ENCODE assay signal across 8 mouse cellular contexts in the genomic region with DNA sequence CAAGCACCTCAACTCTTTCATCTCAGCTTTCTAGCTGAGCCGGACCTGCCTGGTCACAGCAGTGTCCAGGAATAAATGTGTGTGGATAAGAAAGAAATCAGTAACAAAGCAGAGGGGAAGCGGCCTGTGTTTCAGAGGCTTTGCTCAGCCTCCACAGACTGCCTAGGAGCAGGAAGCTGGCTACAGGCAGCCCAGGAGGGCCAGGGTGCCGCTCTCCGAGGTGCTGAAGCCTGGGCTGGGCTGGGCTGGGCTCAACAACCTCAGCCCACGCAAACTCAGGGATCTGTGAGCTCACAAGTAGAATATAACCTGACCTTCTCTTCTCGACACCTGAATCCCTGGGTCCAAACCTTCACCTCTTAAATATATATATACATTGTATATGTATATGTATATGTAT. TPM values are rescaled to one million over a fixed set of nuclear protein-coding genes. Genes with fewer than 3 reads are reported as not detected.
DNase-seq lines count a peak whose midpoint lies in the region; ATAC-seq and TF ChIP-seq lines count a peak whose summit lies in the region.
"Had no signal": no experiment of that assay in that cellular context is flagged by ENCODE, and none has a peak within 500 bp of the region (broad histone marks: within the 10 kb centered on the region; RNA-seq: fewer than 3 reads in every experiment).

No protein-coding gene starts in this region.

- H3K9me3 ChIP-seq in hindbrain, postnatal 0 days (ENCODE audit: low read length): no peaks in the 10 kb centered on the region
- no peaks in the 10 kb centered on the region for H3K9me3 ChIP-seq in midbrain, embryonic 13.5 days
- H3K9me3 ChIP-seq: heart, embryonic 13.5 days had no signal

- H3K4me1 ChIP-seq in hindbrain, postnatal 0 days (ENCODE audit: insufficient read depth, low read length): 0 out of 2 replicates have a peak, but pooled peaks cover 10% of the 10 kb centered on the region
- H3K4me1 ChIP-seq in midbrain, embryonic 13.5 days (replicated peaks): peaks cover 43% of the 10 kb centered on the region
- H3K4me1 ChIP-seq: heart, embryonic 13.5 days had no signal

- H3K27ac ChIP-seq in hindbrain, postnatal 0 days: no peak overlapping the region
- H3K27ac ChIP-seq in midbrain, embryonic 13.5 days: peak overlapping the region; percentile 74
- H3K27ac ChIP-seq: heart, embryonic 13.5 days had no signal

- H3K4me3 ChIP-seq in hindbrain, postnatal 0 days (ENCODE audit: low read length): no peak overlapping the region
- no peak overlapping the region for H3K4me3 ChIP-seq in midbrain, embryonic 13.5 days (replicated peaks)
- H3K4me3 ChIP-seq: heart, embryonic 13.5 days had no signal

- no peak for TF ChIP-seq CTCF in hindbrain, postnatal 0 days (IDR thresholded peaks at IDR 0.05; ENCODE audit: low read depth)

- no peaks in the 10 kb centered on the region for H3K27me3 ChIP-seq in hindbrain, postnatal 0 days (ENCODE audit: insufficient read depth, low read length)
- no peaks in the 10 kb centered on the region for H3K27me3 ChIP-seq in midbrain, embryonic 13.5 days

- no peak overlapping the region for H3K4me2 ChIP-seq in hindbrain, postnatal 0 days (ENCODE audit: low read depth, low read length)
- no peak overlapping the region for H3K4me2 ChIP-seq in midbrain, embryonic 13.5 days (replicated peaks)
- H3K4me2 ChIP-seq: heart, embryonic 13.5 days had no signal

- ATAC-seq in common myeloid progenitor, adult 5-6 weeks (replicated peaks; ENCODE audit: low read depth, poor library complexity, severe bottlenecking): peak; percentile 90
- ATAC-seq in hindbrain, postnatal 0 days: peak; percentile 25; the same call in 1 of the 2 replicates
- ATAC-seq in midbrain, embryonic 13.5 days: no peak

- DNase-seq in 3134 (ENCODE audit: extremely low read depth, insufficient read length, low spot score): peak; percentile 57
- peak; percentile 61 for DNase-seq in 3T3-L1 (ENCODE audit: low read depth, low spot score)
- peak; percentile 33 for DNase-seq in hindbrain, postnatal 0 days (ENCODE audit: low spot score)
- peak; percentile 85 for DNase-seq in thymus, postnatal 4 days
- DNase-seq in cerebellum, postnatal 14 days: no peak

- no peak overlapping the region for H3K9ac ChIP-seq in hindbrain, postnatal 0 days (replicated peaks; ENCODE audit: low read length)
- H3K9ac ChIP-seq in midbrain, embryonic 13.5 days (replicated peaks): no peak overlapping the region
- H3K9ac ChIP-seq: heart, embryonic 13.5 days had no signal

- WGBS in hindbrain, postnatal 0 days: 33% methylated on average over 6 of the region's 6 CpGs
- 31% methylated on average over 6 of the region's 6 CpGs for WGBS in midbrain, embryonic 13.5 days

- no peaks in the 10 kb centered on the region for H3K36me3 ChIP-seq in hindbrain, postnatal 0 days (ENCODE audit: insufficient read depth, low read length)
- no peaks in the 10 kb centered on the region for H3K36me3 ChIP-seq in midbrain, embryonic 13.5 days
- H3K36me3 ChIP-seq: heart, embryonic 13.5 days had no signal

RNA-seq across cellular contexts. Expression of a gene that starts 54.6 kb away (rescaled TPM):
- 0.05 TPM in 1 of 2 replicates, not detected in the other for total RNA-seq in common myeloid progenitor, adult 5-6 weeks (2017)
- 34.3 and 38.8 TPM in 2 replicates for total RNA-seq in hindbrain, postnatal 0 days (2014; rRNA removed)
- 8.7 and 10.1 TPM in 2 replicates for polyA plus RNA-seq in hindbrain, postnatal 0 days (2015; fragmentation: Nextera tagmentation; extraction: Ambion mirVana)
- 5.8 and 6.1 TPM in 2 replicates for polyA plus RNA-seq in midbrain, embryonic 13.5 days (2015; fragmentation: Nextera tagmentation; extraction: Ambion mirVana)

Comparison
In these comparisons a context has a peak if more than half of its experiments do, and no peak if none do; other contexts are left out.
1. DNase-seq: peak in 3134 (single experiment), 3T3-L1 (single experiment), hindbrain, postnatal 0 days (single experiment) and thymus, postnatal 4 days (single experiment); none in cerebellum, postnatal 14 days (0 of 2).
2. RNA of a gene that starts 54.6 kb away (total RNA-seq): 34.3 to 38.8 TPM in hindbrain, postnatal 0 days; 0.05 TPM in common myeloid progenitor, adult 5-6 weeks; every median in the first group is over 10 times any median in the second.